Mouse (Mus musculus): ENCODE measurements around the gene Snu13. TPM values are rescaled to one million over a fixed set of nuclear protein-coding genes. Genes with fewer than 3 reads are reported as not detected.
A peak's percentile ranks its signal among the peaks of the same experiment; 100 is the strongest.

Gene Snu13
- polyA plus RNA-seq, 1 experiment from 2014 or later = 342 TPM

GRCm38 (mm10) chr15:82069898-82070297 is 22.5 kb upstream of the Snu13 start, which contains the start of gene Mei1:
Mei1 (plus strand) TSS chr15:82069996.
- no peaks in the 10 kb centered on the region for H3K36me3 ChIP-seq (ENCODE audit: control insufficient read depth, insufficient read depth, low read length)
- peaks cover 22% of the 10 kb centered on the region for H3K27me3 ChIP-seq (ENCODE audit: control insufficient read depth, insufficient read depth, low read length)
- H3K4me3 ChIP-seq (ENCODE audit: low read length) = peak within 1 kb of the TSS; percentile 17
- no peak for ATAC-seq (ENCODE audit: low FRiP score, low TSS enrichment)
- no peaks in the 10 kb centered on the region for H3K9me3 ChIP-seq (ENCODE audit: control insufficient read depth, low read length)
- peak within 1 kb of the TSS; percentile 12; the same call in 1 of the 2 replicates for H3K9ac ChIP-seq (ENCODE audit: low read depth, low read length)
- peak within 1 kb of the TSS; percentile 29 for H3K4me2 ChIP-seq (replicated peaks; ENCODE audit: low read depth, low read length)
- no peaks in the 10 kb centered on the region for H3K4me1 ChIP-seq (ENCODE audit: control insufficient read depth, insufficient read depth, low read length)
- no peak within 1 kb of the TSS for H3K27ac ChIP-seq (ENCODE audit: low read depth, low read length)
- 25% methylated on average over 40 of the region's 40 CpGs for WGBS

- H3K4me3 ChIP-seq (ENCODE audit: low read length) = no peak overlapping the region
- 15% methylated on average over 7 of the region's 7 CpGs for WGBS
- H3K36me3 ChIP-seq (ENCODE audit: control insufficient read depth, insufficient read depth, low read length) = no peaks in the 10 kb centered on the region
- H3K4me1 ChIP-seq (ENCODE audit: control insufficient read depth, insufficient read depth, low read length) = no peaks in the 10 kb centered on the region
- no peaks in the 10 kb centered on the region for H3K9me3 ChIP-seq (ENCODE audit: control insufficient read depth, low read length)
- peaks cover 31% of the 10 kb centered on the region for H3K27me3 ChIP-seq (ENCODE audit: control insufficient read depth, insufficient read depth, low read length)
- no peak overlapping the region for H3K27ac ChIP-seq (ENCODE audit: low read depth, low read length)
- H3K9ac ChIP-seq (ENCODE audit: low read depth, low read length) = peak overlapping the region; percentile 23; the same call in 1 of the 2 replicates
- peak; percentile 35; the same call in 1 of the 2 replicates for ATAC-seq (ENCODE audit: low FRiP score, low TSS enrichment)
- H3K4me2 ChIP-seq (replicated peaks; ENCODE audit: low read depth, low read length) = no peak overlapping the region
These were observed 18.1 kb upstream of the Snu13 start for GRCm38 (mm10) chr15:82065511-82065910.

- H3K4me3 ChIP-seq (ENCODE audit: low read length) = no peak overlapping the region
- WGBS = 44% methylated on average over 14 of the region's 14 CpGs
- no peak overlapping the region for H3K4me2 ChIP-seq (replicated peaks; ENCODE audit: low read depth, low read length)
- peaks cover 17% of the 10 kb centered on the region for H3K27me3 ChIP-seq (ENCODE audit: control insufficient read depth, insufficient read depth, low read length)
- no peaks in the 10 kb centered on the region for H3K9me3 ChIP-seq (ENCODE audit: control insufficient read depth, low read length)
- H3K4me1 ChIP-seq (ENCODE audit: control insufficient read depth, insufficient read depth, low read length) = no peaks in the 10 kb centered on the region
- no peak overlapping the region for H3K9ac ChIP-seq (ENCODE audit: low read depth, low read length)
- no peak for ATAC-seq (ENCODE audit: low FRiP score, low TSS enrichment)
- no peaks in the 10 kb centered on the region for H3K36me3 ChIP-seq (ENCODE audit: control insufficient read depth, insufficient read depth, low read length)
- no peak overlapping the region for H3K27ac ChIP-seq (ENCODE audit: low read depth, low read length)
These were observed 16.5 kb upstream of the Snu13 start for GRCm38 (mm10) chr15:82063909-82064308.

- no peaks in the 10 kb centered on the region for H3K36me3 ChIP-seq (ENCODE audit: control insufficient read depth, insufficient read depth, low read length)
- ATAC-seq (ENCODE audit: low FRiP score, low TSS enrichment) = no peak
- 82% methylated on average over 1 of the region's 1 CpGs for WGBS
These were observed 11.4 kb upstream of the Snu13 start, which contains the start of gene 4930407I10Rik for GRCm38 (mm10) chr15:82058719-82059201. 4930407I10Rik (plus strand) TSS chr15:82059151.

GRCm38 (mm10) chr15:82052544-82052943 is 5.1 kb upstream of the Snu13 start:
- no peak overlapping the region for H3K27ac ChIP-seq (ENCODE audit: low read depth, low read length)
- no peaks in the 10 kb centered on the region for H3K36me3 ChIP-seq (ENCODE audit: control insufficient read depth, insufficient read depth, low read length)
- no peak overlapping the region for H3K9ac ChIP-seq (ENCODE audit: low read depth, low read length)
- H3K4me3 ChIP-seq (ENCODE audit: low read length) = no peak overlapping the region
- H3K9me3 ChIP-seq (ENCODE audit: control insufficient read depth, low read length) = no peaks in the 10 kb centered on the region
- no peaks in the 10 kb centered on the region for H3K27me3 ChIP-seq (ENCODE audit: control insufficient read depth, insufficient read depth, low read length)
- WGBS = 66% methylated on average over 5 of the region's 5 CpGs
- H3K4me2 ChIP-seq (replicated peaks; ENCODE audit: low read depth, low read length) = no peak overlapping the region
- H3K4me1 ChIP-seq (ENCODE audit: control insufficient read depth, insufficient read depth, low read length) = no peaks in the 10 kb centered on the region
- no peak for ATAC-seq (ENCODE audit: low FRiP score, low TSS enrichment)

More at GRCm38 (mm10) chr15:82058719-82059201, 11.4 kb upstream of the Snu13 start, which contains the start of gene 4930407I10Rik:
- no peaks in the 10 kb centered on the region for H3K9me3 ChIP-seq (ENCODE audit: control insufficient read depth, low read length)
- H3K4me2 ChIP-seq (replicated peaks; ENCODE audit: low read depth, low read length) = no peak within 1 kb of the TSS
- no peaks in the 10 kb centered on the region for H3K4me1 ChIP-seq (ENCODE audit: control insufficient read depth, insufficient read depth, low read length)
- H3K27me3 ChIP-seq (ENCODE audit: control insufficient read depth, insufficient read depth, low read length) = peaks cover 9% of the 10 kb centered on the region; the same call in 1 of the 2 replicates
- no peak within 1 kb of the TSS for H3K27ac ChIP-seq (ENCODE audit: low read depth, low read length)
- no peak within 1 kb of the TSS for H3K9ac ChIP-seq (ENCODE audit: low read depth, low read length)
- no peak within 1 kb of the TSS for H3K4me3 ChIP-seq (ENCODE audit: low read length)

GRCm38 (mm10) chr15:82046246-82046891 is 1.0 kb downstream of the Snu13 start:
- Histone ChIP-seq H3K9me3 (ENCODE audit: control insufficient read depth, low read length) (no peaks in the 10 kb centered on the region), H3K36me3 (ENCODE audit: control insufficient read depth, insufficient read depth, low read length) (peaks cover 23% of the 10 kb centered on the region; the same call in 1 of the 2 replicates), H3K9ac (ENCODE audit: low read depth, low read length) (peak overlapping the region; percentile 97), H3K4me1 (ENCODE audit: control insufficient read depth, insufficient read depth, low read length) (peaks cover 6% of the 10 kb centered on the region; the same call in 1 of the 2 replicates), H3K27ac (ENCODE audit: low read depth, low read length) (no peak overlapping the region), H3K4me2 (replicated peaks; ENCODE audit: low read depth, low read length) (peak overlapping the region; percentile 86), H3K4me3 (ENCODE audit: low read length) (peak overlapping the region; percentile 100), H3K27me3 (ENCODE audit: control insufficient read depth, insufficient read depth, low read length) (no peaks in the 10 kb centered on the region)
- 4% methylated on average over 26 of the region's 26 CpGs for WGBS
- peak; percentile 37; the same call in 1 of the 2 replicates for ATAC-seq (ENCODE audit: low FRiP score, low TSS enrichment)

- no peaks in the 10 kb centered on the region for H3K27me3 ChIP-seq (ENCODE audit: control insufficient read depth, insufficient read depth, low read length)
- H3K4me1 ChIP-seq (ENCODE audit: control insufficient read depth, insufficient read depth, low read length) = peaks cover 6% of the 10 kb centered on the region; the same call in 1 of the 2 replicates
- over 99% methylated on average over 7 of the region's 7 CpGs for WGBS
- ATAC-seq (ENCODE audit: low FRiP score, low TSS enrichment) = no peak
- no peak overlapping the region for H3K4me2 ChIP-seq (replicated peaks; ENCODE audit: low read depth, low read length)
- H3K9ac ChIP-seq (ENCODE audit: low read depth, low read length) = no peak overlapping the region
- H3K9me3 ChIP-seq (ENCODE audit: control insufficient read depth, low read length) = no peaks in the 10 kb centered on the region
- H3K27ac ChIP-seq (ENCODE audit: low read depth, low read length) = no peak overlapping the region
- peaks cover 39% of the 10 kb centered on the region for H3K36me3 ChIP-seq (ENCODE audit: control insufficient read depth, insufficient read depth, low read length)
- H3K4me3 ChIP-seq (ENCODE audit: low read length) = no peak overlapping the region
These were observed 3.1 kb downstream of the Snu13 start for GRCm38 (mm10) chr15:82044166-82044784.

- H3K4me2 ChIP-seq (replicated peaks; ENCODE audit: low read depth, low read length) = no peak overlapping the region
- H3K27me3 ChIP-seq (ENCODE audit: control insufficient read depth, insufficient read depth, low read length) = no peaks in the 10 kb centered on the region
- no peak overlapping the region for H3K4me3 ChIP-seq (ENCODE audit: low read length)
- H3K27ac ChIP-seq (ENCODE audit: low read depth, low read length) = no peak overlapping the region
- peak; percentile 68; the same call in 1 of the 2 replicates for ATAC-seq (ENCODE audit: low FRiP score, low TSS enrichment)
- WGBS = 89% methylated on average over 1 of the region's 1 CpGs
- no peaks in the 10 kb centered on the region for H3K9me3 ChIP-seq (ENCODE audit: control insufficient read depth, low read length)
- no peaks in the 10 kb centered on the region for H3K4me1 ChIP-seq (ENCODE audit: control insufficient read depth, insufficient read depth, low read length)
- H3K9ac ChIP-seq (ENCODE audit: low read depth, low read length) = no peak overlapping the region
- H3K36me3 ChIP-seq (ENCODE audit: control insufficient read depth, insufficient read depth, low read length) = peaks cover 62% of the 10 kb centered on the region
These were observed 6.7 kb downstream of the Snu13 start for GRCm38 (mm10) chr15:82040650-82041049.

All from kidney, embryonic 14.5 days (tissue).